Mouse (Mus musculus) gastrocnemius, postnatal 25 days (tissue): Measurements from ENCODE around the gene Oscp1. TPM values are rescaled to one million over a fixed set of nuclear protein-coding genes. Genes with fewer than 3 reads are reported as not detected.
"Not testable (repeated sequence)": the region's sequence is repeated elsewhere in the genome, so short reads cannot be mapped to it uniquely, and the experiment has no call there.

Experiments used
- DNase-seq: peaks from one replicate; pipeline ENCODE4 v3.0.0; 2022
- total RNA-seq, 2 experiments: library from RNA; stranded (reverse); gene quantifications; 1 replicate in 1 of 2; 2 replicates in 1 of 2; pipeline ENCODE4 v1.2.3; 2021

Gene Oscp1
- total RNA-seq, 2 experiments from 2014 or later, result 0.72 to 2.2 TPM

- no peak for DNase-seq
Measured at GRCm38 (mm10) chr4:126083021-126083420, 24.7 kb downstream of the Oscp1 start.

GRCm38 (mm10) chr4:126084382-126084781 is 26.0 kb downstream of the Oscp1 start:
- DNase-seq, result no peak

GRCm38 (mm10) chr4:126085996-126086576 is 27.7 kb downstream of the Oscp1 start:
- peak; percentile 79 for DNase-seq

- no peak for DNase-seq
Measured at GRCm38 (mm10) chr4:126090101-126090847, 31.9 kb downstream of the Oscp1 start.

GRCm38 (mm10) chr4:126090848-126091124 is 32.4 kb downstream of the Oscp1 start:
- DNase-seq, result no peak

GRCm38 (mm10) chr4:126091873-126092272 is 33.5 kb downstream of the Oscp1 start:
- no peak for DNase-seq

GRCm38 (mm10) chr4:126095622-126096430 is 37.5 kb downstream of the Oscp1 start:
- not testable (repeated sequence) for DNase-seq

- DNase-seq, result peak; percentile 93
Measured at GRCm38 (mm10) chr4:126096464-126097111, 38.2 kb downstream of the Oscp1 start, which contains the start of gene Lsm10. Gene Lsm10 (plus strand): TSS chr4:126096623.

- no peak for DNase-seq
Measured at GRCm38 (mm10) chr4:126097711-126098253, 39.4 kb downstream of the Oscp1 start.

- no peak for DNase-seq
Measured at GRCm38 (mm10) chr4:126099365-126099764, 41.0 kb downstream of the Oscp1 start.

- no peak for DNase-seq
Measured at GRCm38 (mm10) chr4:126100764-126101163, 42.4 kb downstream of the Oscp1 start.

- DNase-seq, result peak; percentile 37
Measured at GRCm38 (mm10) chr4:126102061-126102841, 43.9 kb downstream of the Oscp1 start.

GRCm38 (mm10) chr4:126103057-126103581 is 44.8 kb downstream of the Oscp1 start:
- DNase-seq, result peak; percentile 89

- DNase-seq, result peak; percentile 97
Measured at GRCm38 (mm10) chr4:126103590-126104068, 45.3 kb downstream of the Oscp1 start, which contains the start of gene Stk40. Gene Stk40 (plus strand): TSS chr4:126103957.

- peak; percentile 40 for DNase-seq
Measured at GRCm38 (mm10) chr4:126104261-126105075, 46.1 kb downstream of the Oscp1 start.

GRCm38 (mm10) chr4:126105131-126105783 is 46.9 kb downstream of the Oscp1 start:
- no peak for DNase-seq

- DNase-seq, result no peak
Measured at GRCm38 (mm10) chr4:126108061-126108740, 49.8 kb downstream of the Oscp1 start.

- no peak for DNase-seq
Measured at GRCm38 (mm10) chr4:126109613-126110373, 51.4 kb downstream of the Oscp1 start.
